13 mouse cellular contexts compared by ENCODE assay signal in genomic region chr19:33068351-33068955, GRCm38 (mm10).
DNase-seq lines count a peak whose midpoint lies in the region; ATAC-seq lines count a peak whose summit lies in the region.
"Had no signal": no experiment of that assay in that cellular context is flagged by ENCODE, and none has a peak within 500 bp of the region (broad histone marks: within the 10 kb centered on the region; RNA-seq: fewer than 3 reads in every experiment).

No protein-coding gene starts in this region.

- peak; percentile 9 for DNase-seq in adrenal gland, postnatal 14 days
- DNase-seq in adrenal gland, postnatal 4 days (ENCODE audit: low spot score in 2 of 2), result no peak
- peak; percentile 39 for DNase-seq in limb, embryonic 11.5 days (ENCODE audit: low spot score)
- no peak for DNase-seq in limb, embryonic 10.5 days (ENCODE audit: low spot score)
- peak; percentile 50 for DNase-seq in fibroblast of lung, adult 2 months (ENCODE audit: low read depth)
- DNase-seq: cerebellum, postnatal 36 days had no signal

- ATAC-seq in limb, embryonic 11.5 days (ENCODE audit: insufficient number of reproducible peaks, low FRiP score, low TSS enrichment, low read depth), result peak; percentile 62; the same call in 1 of the 2 replicates
- ATAC-seq in stomach, embryonic 15.5 days (ENCODE audit: insufficient read depth, low FRiP score, low read depth), result peak; percentile 35; the same call in 1 of the 2 replicates
- no peak for ATAC-seq in megakaryocyte-erythroid progenitor cell, adult 5-6 weeks (replicated peaks; ENCODE audit: low FRiP score, low TSS enrichment, poor library complexity, severe bottlenecking)
- no peak for ATAC-seq in kidney, embryonic 14.5 days (ENCODE audit: low FRiP score, low TSS enrichment)
- ATAC-seq: intestine, embryonic 16.5 days had no signal

- H3K9ac ChIP-seq in limb, embryonic 11.5 days (ENCODE audit: low read length), result no peak overlapping the region
- no peak overlapping the region for H3K9ac ChIP-seq in stomach, embryonic 15.5 days
- H3K9ac ChIP-seq in kidney, embryonic 14.5 days (ENCODE audit: low read depth, low read length), result no peak overlapping the region
- H3K9ac ChIP-seq: neural tube, embryonic 12.5 days had no signal

- H3K4me3 ChIP-seq in limb, embryonic 11.5 days (ENCODE audit: low read depth, low read length), result no peak overlapping the region
- H3K4me3 ChIP-seq in limb, embryonic 10.5 days, result no peak overlapping the region
- no peak overlapping the region for H3K4me3 ChIP-seq in stomach, embryonic 15.5 days (replicated peaks)
- H3K4me3 ChIP-seq in kidney, embryonic 14.5 days (ENCODE audit: low read length), result no peak overlapping the region
- H3K4me3 ChIP-seq: forebrain, embryonic 10.5 days; neural tube, embryonic 12.5 days had no signal

- no peak overlapping the region for H3K27ac ChIP-seq in limb, embryonic 11.5 days (replicated peaks; ENCODE audit: low read depth, low read length)
- H3K27ac ChIP-seq in limb, embryonic 10.5 days, result no peak overlapping the region
- peak overlapping the region; percentile 7; the same call in 1 of the 2 replicates for H3K27ac ChIP-seq in stomach, embryonic 15.5 days
- H3K27ac ChIP-seq in kidney, embryonic 14.5 days (ENCODE audit: low read depth, low read length), result no peak overlapping the region
- H3K27ac ChIP-seq: forebrain, embryonic 10.5 days; neural tube, embryonic 12.5 days had no signal

- no peak overlapping the region for H3K4me2 ChIP-seq in limb, embryonic 11.5 days (ENCODE audit: low read depth, severe bottlenecking)
- no peak overlapping the region for H3K4me2 ChIP-seq in stomach, embryonic 15.5 days
- no peak overlapping the region for H3K4me2 ChIP-seq in kidney, embryonic 14.5 days (replicated peaks; ENCODE audit: low read depth, low read length)
- H3K4me2 ChIP-seq: neural tube, embryonic 12.5 days had no signal

- WGBS in limb, embryonic 11.5 days, result 60% methylated on average over 11 of the region's 11 CpGs
- WGBS in limb, embryonic 10.5 days, result 69% methylated on average over 11 of the region's 11 CpGs
- 48% methylated on average over 11 of the region's 11 CpGs for whole genome bisulfite sequencing in stomach, embryonic 15.5 days
- 83% methylated on average over 11 of the region's 11 CpGs for WGBS in kidney, embryonic 14.5 days

- no peaks in the 10 kb centered on the region for H3K9me3 ChIP-seq in limb, embryonic 11.5 days (ENCODE audit: control insufficient read depth, low read length)
- no peaks in the 10 kb centered on the region for H3K9me3 ChIP-seq in limb, embryonic 10.5 days (replicated peaks)
- H3K9me3 ChIP-seq in stomach, embryonic 15.5 days, result no peaks in the 10 kb centered on the region
- H3K9me3 ChIP-seq in kidney, embryonic 14.5 days (ENCODE audit: control insufficient read depth, low read length), result no peaks in the 10 kb centered on the region
- H3K9me3 ChIP-seq: forebrain, embryonic 10.5 days; G1E; neural tube, embryonic 12.5 days had no signal

- H3K27me3 ChIP-seq in limb, embryonic 11.5 days (ENCODE audit: control insufficient read depth, insufficient read depth, low read length), result no peaks in the 10 kb centered on the region
- no peaks in the 10 kb centered on the region for H3K27me3 ChIP-seq in limb, embryonic 10.5 days (ENCODE audit: low read depth, poor library complexity, severe bottlenecking)
- no peaks in the 10 kb centered on the region for H3K27me3 ChIP-seq in stomach, embryonic 15.5 days (replicated peaks)
- no peaks in the 10 kb centered on the region for H3K27me3 ChIP-seq in kidney, embryonic 14.5 days (ENCODE audit: control insufficient read depth, insufficient read depth, low read length)
- H3K27me3 ChIP-seq: neural tube, embryonic 12.5 days had no signal

- H3K4me1 ChIP-seq in limb, embryonic 11.5 days (ENCODE audit: control insufficient read depth, insufficient read depth, low read length), result 0 out of 2 replicates have a peak, but pooled peaks cover 4% of the 10 kb centered on the region
- peaks cover 5% of the 10 kb centered on the region; the same call in 1 of the 2 replicates for H3K4me1 ChIP-seq in limb, embryonic 10.5 days
- H3K4me1 ChIP-seq in stomach, embryonic 15.5 days, result no peaks in the 10 kb centered on the region
- no peaks in the 10 kb centered on the region for H3K4me1 ChIP-seq in kidney, embryonic 14.5 days (ENCODE audit: control insufficient read depth, insufficient read depth, low read length)
- H3K4me1 ChIP-seq: neural tube, embryonic 12.5 days had no signal

- no peaks in the 10 kb centered on the region for H3K36me3 ChIP-seq in limb, embryonic 11.5 days (ENCODE audit: control insufficient read depth, insufficient read depth, low read length)
- no peaks in the 10 kb centered on the region for H3K36me3 ChIP-seq in limb, embryonic 10.5 days
- H3K36me3 ChIP-seq in stomach, embryonic 15.5 days, result no peaks in the 10 kb centered on the region
- no peaks in the 10 kb centered on the region for H3K36me3 ChIP-seq in kidney, embryonic 14.5 days (ENCODE audit: control insufficient read depth, insufficient read depth, low read length)
- H3K36me3 ChIP-seq: forebrain, embryonic 10.5 days; G1E; neural tube, embryonic 12.5 days had no signal

Comparison
In these comparisons a context has a peak if more than half of its experiments do, and no peak if none do; other contexts are left out.
1. DNase-seq: peak in adrenal gland, postnatal 14 days (single experiment), limb, embryonic 11.5 days (single experiment) and fibroblast of lung, adult 2 months (single experiment); none in adrenal gland, postnatal 4 days (0 of 2) and limb, embryonic 10.5 days (single experiment).
2. ATAC-seq: peak in limb, embryonic 11.5 days (single experiment) and stomach, embryonic 15.5 days (single experiment); none in megakaryocyte-erythroid progenitor cell, adult 5-6 weeks (single experiment) and kidney, embryonic 14.5 days (single experiment).